Mouse (Mus musculus): ENCODE data around the gene Gabrb2. TPM values are rescaled to one million over a fixed set of nuclear protein-coding genes. Genes with fewer than 3 reads are reported as not detected.

The Gabrb2 gene
- total RNA-seq, 2 experiments from 2014 or later, result 0.43 to 0.57 TPM

Other genes starting within 250 kb of the Gabrb2 start
- gene Gabra1, start 236.8 kb upstream of the Gabrb2 start, total RNA-seq (2021), result 1 to 10 TPM; 1.2 TPM
- gene Gabra6, start 98.7 kb upstream of the Gabrb2 start, total RNA-seq (2021), result not detected

Data from gastrocnemius, adult 18-20 months (tissue).